Mouse (Mus musculus) hematopoietic stem cell, adult 5-6 weeks (primary cell): ENCODE measurements around the gene Bcar1. TPM values are rescaled to one million over a fixed set of nuclear protein-coding genes. Genes with fewer than 3 reads are reported as not detected.

ENCODE experiments used
- ATAC-seq, 2 experiments: fragments of 125-278 bp in 1 of 2; replicated peaks in 1 of 2; 2 replicates each; pipeline ENCODE4 v1.8.0; 2016 to 2017; ENCODE audit warnings: inconsistent platforms in 2 of 2, mild to moderate bottlenecking in 2 of 2, moderate number of reproducible peaks in 2 of 2, low read depth in 1 of 2, moderate TSS enrichment in 1 of 2; ENCODE audit not compliant: low FRiP score in 2 of 2, poor library complexity in 2 of 2, severe bottlenecking in 2 of 2, insufficient read depth in 1 of 2, low TSS enrichment in 1 of 2
- total RNA-seq: library from RNA; stranded (forward); fragments of 172-1452, 232-1000 nt; gene quantifications from 2 replicates; pipeline ENCODE4 v1.2.3, GENCODE M21; 2017

Gene Bcar1
- total RNA-seq, 1 experiment from 2014 or later, result not detected

- no peak for ATAC-seq
Observed at GRCm38 (mm10) chr8:111772083-111772482, 28.5 kb upstream of the Bcar1 start.

GRCm38 (mm10) chr8:111771625-111772020 lies 28.0 kb upstream of the Bcar1 start:
- ATAC-seq, result no peak

GRCm38 (mm10) chr8:111770958-111771624 lies 27.5 kb upstream of the Bcar1 start:
- no peak for ATAC-seq

GRCm38 (mm10) chr8:111769764-111770428 lies 26.3 kb upstream of the Bcar1 start:
- no peak for ATAC-seq

GRCm38 (mm10) chr8:111769296-111769695 lies 25.7 kb upstream of the Bcar1 start:
- ATAC-seq, result no peak

GRCm38 (mm10) chr8:111768651-111769050 lies 25.0 kb upstream of the Bcar1 start:
- ATAC-seq, result no peak

- ATAC-seq, result no peak
Observed at GRCm38 (mm10) chr8:111765616-111766015, 22.0 kb upstream of the Bcar1 start.

- ATAC-seq, result no peak
Observed at GRCm38 (mm10) chr8:111765096-111765495, 21.5 kb upstream of the Bcar1 start.

- no peak for ATAC-seq
Observed at GRCm38 (mm10) chr8:111760708-111761107, 17.1 kb upstream of the Bcar1 start.

GRCm38 (mm10) chr8:111758817-111759216 lies 15.2 kb upstream of the Bcar1 start:
- ATAC-seq, result no peak

GRCm38 (mm10) chr8:111757599-111757998 lies 14.0 kb upstream of the Bcar1 start:
- ATAC-seq, result no peak

- ATAC-seq, result no peak
Observed at GRCm38 (mm10) chr8:111754736-111755135, 11.1 kb upstream of the Bcar1 start.

GRCm38 (mm10) chr8:111754088-111754487 lies 10.5 kb upstream of the Bcar1 start:
- ATAC-seq, result no peak

- no peak for ATAC-seq
Observed at GRCm38 (mm10) chr8:111748766-111749165, 5.2 kb upstream of the Bcar1 start.

- no peak for ATAC-seq
Observed at GRCm38 (mm10) chr8:111747866-111748649, 4.4 kb upstream of the Bcar1 start.

- no peak for ATAC-seq
Observed at GRCm38 (mm10) chr8:111746582-111747465, 3.2 kb upstream of the Bcar1 start.

GRCm38 (mm10) chr8:111745591-111746418 lies 2.2 kb upstream of the Bcar1 start:
- peak; percentile 31 to 38; a peak in 2 of 4 replicates for ATAC-seq
